Mouse (Mus musculus) cerebellum, adult 9-10 months (tissue): ENCODE results near the gene Ube2ql1.

Experiments
- DNase-seq: peaks from one replicate; pipeline ENCODE4 v3.0.0; 2022

Gene Ube2ql1

GRCm38 (mm10) chr13:69739759-69740135 is at the start of gene Ube2ql1:
TSS of gene Ube2ql1 (minus strand) at chr13:69739889.
- peak; percentile 94 for DNase-seq

GRCm38 (mm10) chr13:69788704-69789103 is 49.0 kb upstream of the Ube2ql1 start:
- DNase-seq: no peak

- DNase-seq: no peak
Measured at GRCm38 (mm10) chr13:69778221-69778620, 38.5 kb upstream of the Ube2ql1 start.

- no peak for DNase-seq
Measured at GRCm38 (mm10) chr13:69772358-69772757, 32.7 kb upstream of the Ube2ql1 start.

GRCm38 (mm10) chr13:69770538-69771456 is 31.1 kb upstream of the Ube2ql1 start:
- DNase-seq: no peak

GRCm38 (mm10) chr13:69768152-69768551 is 28.5 kb upstream of the Ube2ql1 start:
- no peak for DNase-seq

GRCm38 (mm10) chr13:69764646-69765045 is 25.0 kb upstream of the Ube2ql1 start:
- DNase-seq: no peak

GRCm38 (mm10) chr13:69761393-69761792 is 21.7 kb upstream of the Ube2ql1 start:
- peak; percentile 92 for DNase-seq

- no peak for DNase-seq
Measured at GRCm38 (mm10) chr13:69758979-69759378, 19.3 kb upstream of the Ube2ql1 start.

GRCm38 (mm10) chr13:69752875-69753274 is 13.2 kb upstream of the Ube2ql1 start:
- no peak for DNase-seq

- DNase-seq: no peak
Measured at GRCm38 (mm10) chr13:69751510-69751909, 11.8 kb upstream of the Ube2ql1 start.

- no peak for DNase-seq
Measured at GRCm38 (mm10) chr13:69748756-69749155, 9.1 kb upstream of the Ube2ql1 start.

- DNase-seq: peak; percentile 87
Measured at GRCm38 (mm10) chr13:69740331-69741285, 919 bp upstream of the Ube2ql1 start.

GRCm38 (mm10) chr13:69739091-69739758 is 464 bp downstream of the Ube2ql1 start:
- DNase-seq: peak; percentile 69

GRCm38 (mm10) chr13:69738461-69738971 is 1.2 kb downstream of the Ube2ql1 start:
- peak; percentile 82 for DNase-seq

- peak; percentile 56 for DNase-seq
Measured at GRCm38 (mm10) chr13:69737444-69738185, 2.1 kb downstream of the Ube2ql1 start.

GRCm38 (mm10) chr13:69732636-69733035 is 7.1 kb downstream of the Ube2ql1 start:
- no peak for DNase-seq

GRCm38 (mm10) chr13:69725376-69725775 is 14.3 kb downstream of the Ube2ql1 start:
- no peak for DNase-seq

GRCm38 (mm10) chr13:69721141-69721540 is 18.5 kb downstream of the Ube2ql1 start:
- DNase-seq: no peak

GRCm38 (mm10) chr13:69717860-69718598 is 21.7 kb downstream of the Ube2ql1 start:
- no peak for DNase-seq

GRCm38 (mm10) chr13:69708236-69708635 is 31.5 kb downstream of the Ube2ql1 start:
- DNase-seq: no peak
